Mouse (Mus musculus) limb, embryonic 14.5 days (tissue): ENCODE measurements at regions not wholly inside any gene's neighbourhood (a gene's known extent, or its start where the extent isn't known, plus 50 kb on each side); places are given as distances from the start of the nearest gene placed in this dataset.

ENCODE experiments used
- ATAC-seq: fragments of 200-750 bp; cut with Nextera tagmentation; 2 replicates; pipeline ENCODE4 v1.8.0; 2017; ENCODE audit warnings: low read depth, moderate number of reproducible peaks, moderate TSS enrichment; ENCODE audit not compliant: low FRiP score
- DNase-seq: peaks from one replicate; pipeline ENCODE4 v3.0.0-alpha.2; 2015; ENCODE audit warnings: low spot score
- H3K27ac ChIP-seq: fragments of 300-500 bp; sonication (generic); replicated peaks from 2 replicates; pipeline ENCODE4 v1.5.1; 2014; ENCODE audit warnings: low read depth, mild to moderate bottlenecking, low read length, moderate library complexity, mixed read lengths
- H3K27me3 ChIP-seq: fragments of 300-500 bp; sonication (generic); 2 replicates; pipeline ENCODE4 v1.6.1; 2014; ENCODE audit warnings: low read length, mixed read lengths; ENCODE audit not compliant: control insufficient read depth, insufficient read depth
- H3K36me3 ChIP-seq: fragments of 300-500 bp; sonication (generic); 2 replicates; pipeline ENCODE4 v1.6.1; 2014; ENCODE audit warnings: mild to moderate bottlenecking, low read length, moderate library complexity, mixed read lengths; ENCODE audit not compliant: control insufficient read depth, insufficient read depth
- H3K4me1 ChIP-seq: fragments of 300-500 bp; sonication (generic); 2 replicates; pipeline ENCODE4 v1.6.1; 2014; ENCODE audit warnings: antibody characterized with exemption, low read length, mixed read lengths; ENCODE audit not compliant: control insufficient read depth, insufficient read depth
- H3K4me2 ChIP-seq: fragments of 300-500 bp; sonication (generic); replicated peaks from 2 replicates; pipeline ENCODE4 v1.6.1; 2014; ENCODE audit warnings: low read depth, mild to moderate bottlenecking, low read length, moderate library complexity; ENCODE audit not compliant: severe bottlenecking
- H3K4me3 ChIP-seq: fragments of 300-500 bp; sonication (generic); replicated peaks from 2 replicates; pipeline ENCODE4 v1.5.1; 2014; ENCODE audit warnings: low read length
- H3K9ac ChIP-seq: fragments of 300-500 bp; sonication (generic); 2 replicates; pipeline ENCODE4 v1.6.1; 2014; ENCODE audit warnings: mild to moderate bottlenecking, low read depth, low read length, moderate library complexity; ENCODE audit not compliant: severe bottlenecking
- H3K9me3 ChIP-seq: fragments of 300-500 bp; sonication (generic); 2 replicates; pipeline ENCODE4 v1.6.1; 2016; ENCODE audit warnings: low read length; ENCODE audit not compliant: control insufficient read depth
- POLR2A ChIP-seq: fragments of 200-500 bp; IDR thresholded peaks from 2 replicates; pipeline ENCODE4 v1.8.0; 2012; ENCODE audit warnings: inconsistent platforms, mild to moderate bottlenecking, moderate library complexity, borderline replicate concordance; ENCODE audit not compliant: insufficient read depth, insufficient read length; ENCODE audit errors: extremely low read depth
- WGBS: fragments of 180-500 bp; shearing (Covaris S2); extraction: QIAGEN DNeasy Blood & Tissue Kit; methylation state at CpG from one replicate; pipeline ENCODE4 v1.1.7; 2014; 5-methylcytosine and 5-hydroxymethylcytosine counted together

- H3K27ac ChIP-seq, result peak overlapping the region; percentile 59
- H3K4me1 ChIP-seq, result peaks cover 18% of the 10 kb centered on the region
- no peak overlapping the region for H3K4me2 ChIP-seq
- DNase-seq, result no peak
- no peak for ATAC-seq
- WGBS, result 62% methylated on average over 8 of the region's 8 CpGs
- no peak overlapping the region for H3K9ac ChIP-seq
- no peaks in the 10 kb centered on the region for H3K27me3 ChIP-seq
- no peak overlapping the region for H3K4me3 ChIP-seq
- H3K9me3 ChIP-seq, result no peaks in the 10 kb centered on the region
- TF ChIP-seq POLR2A, result no peak
- no peaks in the 10 kb centered on the region for H3K36me3 ChIP-seq
Measured at GRCm38 (mm10) chr4:81743978-81744628, 301.5 kb upstream of the Mpdz start.

GRCm38 (mm10) chr4:81742536-81743459, 300.2 kb upstream of the Mpdz start:
- Histone ChIP-seq H3K9me3 (no peaks in the 10 kb centered on the region), H3K27ac (no peak overlapping the region), H3K27me3 (no peaks in the 10 kb centered on the region), H3K4me1 (peaks cover 18% of the 10 kb centered on the region), H3K9ac (no peak overlapping the region), H3K36me3 (no peaks in the 10 kb centered on the region), H3K4me3 (no peak overlapping the region), H3K4me2 (no peak overlapping the region)
- 63% methylated on average over 4 of the region's 4 CpGs for WGBS
- TF ChIP-seq POLR2A, result no peak
- ATAC-seq (no peak), DNase-seq (no peak)

- H3K36me3 ChIP-seq, result no peaks in the 10 kb centered on the region
- no peaks in the 10 kb centered on the region for H3K9me3 ChIP-seq
- no peak overlapping the region for H3K4me3 ChIP-seq
- 94% methylated on average over 2 of the region's 2 CpGs for WGBS
- ATAC-seq (no peak), DNase-seq (no peak)
- H3K27me3 ChIP-seq, result no peaks in the 10 kb centered on the region
- H3K9ac ChIP-seq, result no peak overlapping the region
- no peak overlapping the region for H3K4me2 ChIP-seq
- no peaks in the 10 kb centered on the region for H3K4me1 ChIP-seq
- no peak for TF ChIP-seq POLR2A
- no peak overlapping the region for H3K27ac ChIP-seq
Measured at GRCm38 (mm10) chr4:81734391-81734790, 291.8 kb upstream of the Mpdz start.

GRCm38 (mm10) chr4:81730386-81730785, 287.8 kb upstream of the Mpdz start:
- WGBS, result 86% methylated on average over 2 of the region's 2 CpGs
- H3K4me1 ChIP-seq, result peaks cover 5% of the 10 kb centered on the region; the same call in 1 of the 2 replicates
- no peaks in the 10 kb centered on the region for H3K9me3 ChIP-seq
- no peak for TF ChIP-seq POLR2A
- H3K27ac ChIP-seq, result no peak overlapping the region
- H3K9ac ChIP-seq, result no peak overlapping the region
- H3K27me3 ChIP-seq, result no peaks in the 10 kb centered on the region
- DNase-seq (no peak), ATAC-seq (no peak)
- no peaks in the 10 kb centered on the region for H3K36me3 ChIP-seq
- no peak overlapping the region for H3K4me2 ChIP-seq
- no peak overlapping the region for H3K4me3 ChIP-seq

- no peak for DNase-seq
- peaks cover 5% of the 10 kb centered on the region; the same call in 1 of the 2 replicates for H3K4me1 ChIP-seq
- 82% methylated on average over 3 of the region's 3 CpGs for WGBS
Measured at GRCm38 (mm10) chr4:81728961-81729360, 286.3 kb upstream of the Mpdz start.

More at GRCm38 (mm10) chr4:81728961-81729360, 286.3 kb upstream of the Mpdz start:
- H3K4me2 ChIP-seq, result no peak overlapping the region
- no peak for TF ChIP-seq POLR2A
- no peak for ATAC-seq
- no peaks in the 10 kb centered on the region for H3K9me3 ChIP-seq
- H3K9ac ChIP-seq, result no peak overlapping the region
- no peak overlapping the region for H3K4me3 ChIP-seq
- no peak overlapping the region for H3K27ac ChIP-seq
- H3K27me3 ChIP-seq, result no peaks in the 10 kb centered on the region
- no peaks in the 10 kb centered on the region for H3K36me3 ChIP-seq
